20 mouse cellular contexts compared by ENCODE assay signal in the genomic region with DNA sequence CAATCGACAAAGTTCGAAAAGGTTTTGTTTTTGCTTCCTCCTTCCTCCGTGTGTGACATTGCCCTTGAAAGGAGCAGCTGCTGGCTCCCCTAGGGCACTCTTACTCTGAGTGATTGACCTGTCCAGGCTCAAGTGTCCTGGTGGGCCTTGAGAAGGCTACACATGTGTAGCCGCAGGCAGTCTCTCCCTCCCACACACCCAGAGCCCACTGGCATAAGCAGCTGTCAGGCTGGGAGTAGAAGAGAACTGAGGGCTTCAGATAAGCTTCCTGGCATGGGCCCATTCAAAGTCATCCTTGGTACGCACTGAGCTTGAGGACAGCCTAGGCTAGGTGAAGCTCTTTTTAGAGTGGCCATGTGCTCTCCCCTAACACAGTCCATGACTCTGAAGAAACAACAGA.
"Had no signal": no experiment of that assay in that cellular context is flagged by ENCODE, and none has a peak within 500 bp of the region (broad histone marks: within the 10 kb centered on the region; RNA-seq: fewer than 3 reads in every experiment).

No protein-coding gene starts in this region.

- H3K4me2 ChIP-seq: heart, embryonic 11.5 days; heart, embryonic 13.5 days; heart, embryonic 15.5 days; hindbrain, embryonic 13.5 days; hindbrain, embryonic 15.5 days; kidney, embryonic 15.5 days; limb, embryonic 13.5 days; limb, embryonic 15.5 days had no signal

- H3K9me3 ChIP-seq: heart, embryonic 13.5 days; heart, embryonic 15.5 days; hindbrain, embryonic 13.5 days; hindbrain, embryonic 15.5 days; kidney, embryonic 15.5 days; limb, embryonic 13.5 days; limb, embryonic 15.5 days had no signal

- H3K4me1 ChIP-seq: heart, embryonic 13.5 days; heart, embryonic 15.5 days; hindbrain, embryonic 13.5 days; hindbrain, embryonic 15.5 days; kidney, embryonic 15.5 days; limb, embryonic 13.5 days; limb, embryonic 15.5 days had no signal

- H3K27ac ChIP-seq: heart, adult 2 months; heart, embryonic 13.5 days; heart, embryonic 15.5 days; hindbrain, embryonic 13.5 days; hindbrain, embryonic 15.5 days; hindbrain, postnatal 0 days; kidney, embryonic 15.5 days; kidney, postnatal 0 days; limb, embryonic 13.5 days; limb, embryonic 15.5 days had no signal

- H3K27me3 ChIP-seq: heart, embryonic 13.5 days; heart, embryonic 15.5 days; hindbrain, embryonic 13.5 days; hindbrain, embryonic 15.5 days; kidney, embryonic 15.5 days; limb, embryonic 13.5 days; limb, embryonic 15.5 days had no signal

- DNase-seq: gastrocnemius, postnatal 14 days; gastrocnemius, postnatal 36 days; heart, adult 11 months; heart, adult 2 months; heart, postnatal 14 days; heart, postnatal 36 days; layer of hippocampus, adult 9-11 months; layer of hippocampus, postnatal 36 days; left cerebral cortex, postnatal 4 days had no signal

- H3K9ac ChIP-seq: heart, embryonic 13.5 days; heart, embryonic 15.5 days; hindbrain, embryonic 13.5 days; hindbrain, embryonic 15.5 days; kidney, embryonic 15.5 days; limb, embryonic 13.5 days; limb, embryonic 15.5 days had no signal

- H3K4me3 ChIP-seq: heart, adult 2 months; heart, embryonic 13.5 days; heart, embryonic 15.5 days; hindbrain, embryonic 13.5 days; hindbrain, embryonic 15.5 days; kidney, embryonic 15.5 days; limb, embryonic 13.5 days; limb, embryonic 15.5 days had no signal

- ATAC-seq: hindbrain, postnatal 0 days; intestine, embryonic 16.5 days had no signal
